Mouse (Mus musculus): ENCODE data around the gene Fndc11.
A peak's percentile ranks its signal among the peaks of the same experiment; 100 is the strongest.
"Not testable (repeated sequence)": the region's sequence is repeated elsewhere in the genome, so short reads cannot be mapped to it uniquely, and the experiment has no call there.

Gene Fndc11

DNA sequence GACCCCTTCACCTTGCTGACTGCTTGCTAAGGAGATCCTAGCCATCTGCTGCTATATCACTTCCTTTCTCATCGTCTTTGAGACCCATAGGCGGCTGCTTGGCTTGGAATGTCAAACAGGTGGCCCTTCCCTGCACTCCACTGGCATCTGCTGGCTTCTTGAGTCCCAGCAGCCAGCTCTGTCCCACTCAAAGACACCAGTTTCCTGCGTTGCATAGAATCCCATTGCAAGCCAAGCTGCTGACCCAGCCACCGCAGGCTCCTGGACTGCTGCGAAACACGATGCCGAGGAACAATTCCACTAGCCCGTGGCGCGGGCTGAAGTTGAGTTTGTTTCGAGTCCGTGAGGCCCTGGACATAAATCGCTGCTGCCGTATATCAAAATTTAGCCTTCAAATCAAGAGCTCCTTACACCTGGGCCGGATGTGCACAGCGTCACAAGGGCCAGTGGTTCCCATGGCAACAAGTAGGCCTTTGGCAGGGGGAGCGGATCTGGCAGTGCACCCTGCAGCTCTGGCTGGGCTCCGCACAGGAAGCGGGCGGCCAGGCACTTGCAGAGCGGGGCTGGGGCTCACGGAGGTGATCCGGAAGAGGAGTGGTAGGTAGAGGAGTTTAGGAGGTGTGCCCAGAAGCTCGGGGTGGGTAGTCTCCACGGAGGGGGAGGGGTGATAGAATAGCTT is at the start of gene Fndc11:
Fndc11 (plus strand) TSS at position 476 of the 679 bp plus-strand sequence.
- ATAC-seq (ENCODE audit: low TSS enrichment), result peak; percentile 59; the same call in 1 of the 2 replicates

GRCm38 (mm10) chr2:181174646-181175045 is 45.2 kb upstream of the Fndc11 start:
- peak; percentile 85 for ATAC-seq (ENCODE audit: low TSS enrichment)

GRCm38 (mm10) chr2:181178015-181178414 is 41.8 kb upstream of the Fndc11 start:
- no peak for ATAC-seq (ENCODE audit: low TSS enrichment)

GRCm38 (mm10) chr2:181178471-181178870 is 41.3 kb upstream of the Fndc11 start:
- ATAC-seq (ENCODE audit: low TSS enrichment), result no peak

- ATAC-seq (ENCODE audit: low TSS enrichment), result no peak; the same call in 1 of the 2 replicates
These were observed 38.9 kb upstream of the Fndc11 start for GRCm38 (mm10) chr2:181180898-181181297.

- ATAC-seq (ENCODE audit: low TSS enrichment), result peak; percentile 82
These were observed 33.2 kb upstream of the Fndc11 start for GRCm38 (mm10) chr2:181186635-181187034.

GRCm38 (mm10) chr2:181187121-181188000 is 32.5 kb upstream of the Fndc11 start, which contains the start of gene Ppdpf:
TSS of gene Ppdpf (plus strand) at chr2:181187247.
- ATAC-seq (ENCODE audit: low TSS enrichment), result peak; percentile 92

- no peak for ATAC-seq (ENCODE audit: low TSS enrichment)
These were observed 31.1 kb upstream of the Fndc11 start for GRCm38 (mm10) chr2:181188681-181189080.

- ATAC-seq (ENCODE audit: low TSS enrichment), result no peak
These were observed 30.5 kb upstream of the Fndc11 start for GRCm38 (mm10) chr2:181189321-181189720.

GRCm38 (mm10) chr2:181191385-181191784 is 28.4 kb upstream of the Fndc11 start:
- not testable (repeated sequence) for ATAC-seq (ENCODE audit: low TSS enrichment)

GRCm38 (mm10) chr2:181191936-181192335 is 27.9 kb upstream of the Fndc11 start:
- ATAC-seq (ENCODE audit: low TSS enrichment), result no peak

GRCm38 (mm10) chr2:181193044-181193443 is 26.8 kb upstream of the Fndc11 start:
- no peak for ATAC-seq (ENCODE audit: low TSS enrichment)

DNA sequence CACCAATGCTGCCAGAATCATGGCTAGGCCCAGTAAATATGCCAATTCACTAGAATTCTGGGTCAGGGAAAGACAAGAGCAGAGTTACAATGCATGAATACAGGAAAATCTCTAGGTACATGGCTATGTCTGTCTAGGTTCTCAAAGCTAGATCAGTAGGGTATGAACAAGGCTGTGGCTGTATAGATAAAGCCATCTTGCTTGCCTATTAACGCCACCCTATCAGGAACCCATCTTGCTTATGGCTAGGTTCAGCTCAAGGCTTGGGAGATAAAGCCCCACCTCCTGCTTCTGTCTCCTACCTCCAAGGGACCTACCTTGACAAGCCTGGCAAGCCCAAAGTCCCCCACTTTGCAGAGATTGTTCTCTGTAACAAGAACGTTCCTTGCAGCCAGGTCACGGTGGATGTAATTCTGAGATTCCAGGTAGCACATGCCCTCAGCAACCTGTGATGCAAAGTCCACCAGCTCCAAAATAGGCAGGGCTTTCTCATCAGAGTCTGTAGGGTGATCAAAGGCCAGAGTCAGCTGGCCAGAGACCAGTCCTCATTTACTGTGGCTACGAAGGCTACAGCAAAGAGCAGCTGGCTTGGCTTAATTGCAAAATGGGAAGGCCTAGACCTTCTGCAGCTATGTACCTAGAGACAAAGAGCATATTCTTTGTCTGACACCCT is 23.0 kb upstream of the Fndc11 start:
- ATAC-seq (ENCODE audit: low TSS enrichment), result no peak

DNA sequence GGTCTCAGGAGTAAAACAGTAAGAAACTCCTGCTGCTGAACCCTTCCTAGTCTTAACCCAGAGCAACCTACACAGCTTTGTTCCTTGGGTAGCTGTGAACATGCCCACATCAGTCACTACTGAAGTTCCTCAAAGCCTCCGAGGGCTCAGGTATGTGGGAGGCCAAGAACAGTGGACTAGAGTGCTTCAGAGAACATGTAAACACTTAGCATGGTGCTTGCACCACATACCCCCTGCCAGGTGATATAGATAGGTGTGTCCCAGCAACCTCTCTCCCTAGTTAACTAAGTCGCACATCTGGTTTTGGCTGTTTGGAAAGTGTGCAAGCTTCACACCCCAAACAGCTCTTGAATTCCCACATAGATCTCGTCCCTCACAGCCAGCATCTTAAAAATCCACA is 18.2 kb upstream of the Fndc11 start:
- ATAC-seq (ENCODE audit: low TSS enrichment), result no peak

DNA sequence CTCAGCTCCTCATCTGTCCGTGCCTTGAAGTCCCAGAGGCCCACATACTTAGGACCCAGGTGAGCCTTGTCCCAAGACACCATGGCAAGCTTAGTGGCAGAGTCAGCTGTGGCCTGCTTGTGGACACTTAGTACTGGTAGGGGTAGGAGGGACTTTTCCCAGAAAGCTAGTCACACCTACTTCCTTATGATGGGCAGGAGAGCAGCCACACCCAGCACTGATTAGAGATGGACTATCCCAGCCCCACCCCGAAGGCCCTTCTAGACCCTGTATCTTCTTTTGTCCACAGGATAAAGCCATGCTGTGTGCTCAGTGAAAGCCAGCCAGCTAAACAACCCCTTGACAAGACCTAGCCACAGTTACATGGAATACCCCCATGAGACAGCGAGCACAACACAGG is 17.4 kb upstream of the Fndc11 start, which contains the start of gene Ptk6:
Ptk6 (minus strand) TSS at position 368 of the 400 bp plus-strand sequence.
- no peak for ATAC-seq (ENCODE audit: low TSS enrichment)

DNA sequence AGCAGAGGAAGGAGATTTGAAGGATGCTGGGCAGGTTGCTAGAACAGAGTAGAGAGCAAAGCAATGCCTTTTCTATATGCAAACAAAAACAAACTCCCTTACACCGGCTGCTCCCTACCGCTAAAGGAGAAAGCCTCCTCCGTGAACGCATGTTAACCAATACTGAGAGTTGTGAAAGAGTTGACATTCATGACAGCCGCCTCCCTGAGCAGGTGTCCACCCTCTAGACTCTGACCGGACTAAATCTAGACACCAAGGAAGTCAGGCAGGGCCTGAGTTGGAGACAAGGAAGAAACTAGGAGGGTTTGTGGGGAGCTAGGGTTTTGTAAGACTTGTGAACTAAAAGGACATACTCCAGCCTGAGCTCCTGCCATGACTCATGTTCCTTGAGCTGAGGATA is 16.9 kb upstream of the Fndc11 start:
- no peak for ATAC-seq (ENCODE audit: low TSS enrichment)

DNA sequence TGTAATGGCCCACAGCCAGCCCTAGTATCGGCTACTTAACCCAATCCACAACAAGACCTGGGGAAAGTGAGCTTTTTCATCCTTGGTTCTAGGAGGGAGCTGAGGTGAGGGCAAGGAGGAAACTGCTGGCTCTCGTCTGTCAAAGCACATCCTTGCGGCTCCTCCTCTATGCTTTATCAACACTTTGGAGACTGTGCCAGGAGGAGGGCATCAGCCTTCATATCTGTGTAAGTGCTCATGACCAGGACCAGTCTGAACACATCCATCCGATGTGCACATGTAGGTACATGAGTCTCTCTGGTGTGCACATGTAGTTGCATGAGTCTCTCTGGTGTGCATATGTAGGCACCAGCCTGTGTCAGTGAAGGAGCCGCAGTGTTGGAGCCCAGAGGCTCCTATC is 14.1 kb upstream of the Fndc11 start:
- no peak for ATAC-seq (ENCODE audit: low TSS enrichment)

DNA sequence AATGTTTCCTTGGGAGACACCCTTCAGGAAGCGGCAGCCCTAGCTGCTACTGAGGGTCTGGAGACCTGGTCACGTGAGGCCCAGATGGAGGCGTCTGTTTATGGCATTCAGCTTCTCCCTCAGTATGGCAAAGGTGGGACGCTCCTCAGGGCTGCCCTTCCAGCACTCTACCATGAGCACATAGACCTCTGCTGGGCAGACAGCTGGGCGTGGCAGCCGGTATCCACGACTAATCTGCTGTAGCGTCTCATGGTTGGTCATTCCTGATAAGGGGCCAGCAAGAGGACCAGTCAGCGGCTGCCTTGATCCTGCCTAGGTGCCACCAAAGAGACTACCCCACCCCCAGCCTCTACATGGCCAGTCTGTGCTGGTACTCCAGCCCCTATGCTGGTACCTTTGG is 13.7 kb upstream of the Fndc11 start:
- ATAC-seq (ENCODE audit: low TSS enrichment), result no peak

DNA sequence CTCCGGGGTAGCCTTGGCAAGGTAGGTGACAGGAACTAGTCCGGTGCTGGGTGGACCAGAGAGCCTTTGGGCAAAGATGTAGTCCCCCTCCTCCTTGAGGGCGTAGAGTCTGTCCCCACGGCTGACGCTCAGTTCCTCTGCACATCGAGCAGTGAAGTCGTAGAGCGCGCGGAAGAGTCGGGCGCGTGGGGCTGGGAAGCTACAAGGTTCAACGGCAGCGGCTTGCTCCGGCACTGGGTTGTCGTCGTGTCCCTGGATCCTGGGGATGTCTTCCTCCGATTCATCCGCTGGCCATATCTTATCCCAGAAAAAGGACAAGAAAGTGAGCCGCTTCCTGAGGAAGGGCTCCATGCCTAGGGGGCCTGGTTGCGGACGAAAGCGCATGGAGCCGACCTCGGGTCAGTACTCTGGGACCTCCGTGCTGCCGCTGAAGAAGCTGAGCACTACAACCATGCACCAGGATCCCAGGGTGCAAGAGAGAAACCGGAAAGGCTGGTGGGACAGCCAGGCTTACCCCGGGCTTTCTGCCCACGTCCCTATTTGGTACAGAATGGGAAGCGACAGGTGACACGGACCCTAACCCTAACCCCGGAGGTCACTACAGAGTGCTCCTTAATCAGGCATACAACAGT is 7.3 kb upstream of the Fndc11 start:
- ATAC-seq (ENCODE audit: low TSS enrichment), result no peak

GRCm38 (mm10) chr2:181213021-181213445 is 6.8 kb upstream of the Fndc11 start, which contains the start of gene Srms:
TSS of gene Srms (minus strand) at chr2:181213185.
- no peak for ATAC-seq (ENCODE audit: low TSS enrichment)

DNA sequence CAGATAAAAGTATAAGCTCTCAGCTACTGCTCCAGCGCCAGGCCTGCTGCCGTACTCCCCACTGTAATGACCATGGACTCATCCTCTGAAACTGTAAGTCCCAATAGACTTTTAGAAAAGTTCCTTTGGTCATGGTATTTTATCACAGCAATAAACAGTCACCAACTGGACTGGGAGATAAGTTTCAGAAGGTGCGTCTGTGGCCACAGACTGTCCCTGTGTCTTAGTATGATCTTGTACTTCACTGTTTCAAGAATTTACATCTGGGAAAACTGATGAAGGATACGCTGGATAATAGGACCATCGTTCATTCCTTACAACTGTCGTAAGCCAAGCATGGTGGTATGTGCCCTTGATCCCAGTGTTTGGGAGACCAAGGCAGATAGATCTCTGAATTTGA is 3.8 kb upstream of the Fndc11 start:
- no peak for ATAC-seq (ENCODE audit: low TSS enrichment)
